Mouse (Mus musculus) G1E-ER4 (cell line): Measurements from ENCODE around the gene Plce1. TPM values are rescaled to one million over a fixed set of nuclear protein-coding genes. Genes with fewer than 3 reads are reported as not detected.

Experiments used
- GATA1 ChIP-seq: IDR thresholded peaks from one replicate; pipeline ENCODE4 v1.8.0; 2012; ENCODE audit warnings: low read length, inconsistent platforms
- polyA plus RNA-seq: library from polyadenylated mRNA; stranded (reverse); fragments of >175 nt; gene quantifications from 2 replicates; pipeline ENCODE4 v1.2.3, GENCODE M21; 2012

Gene Plce1
- polyA plus RNA-seq, 1 experiment: not detected

- TF ChIP-seq GATA1: no peak
These were observed 297.9 kb downstream of the Plce1 start for GRCm38 (mm10) chr19:38778805-38779204.

- no peak for TF ChIP-seq GATA1
These were observed 302.6 kb downstream of the Plce1 start for GRCm38 (mm10) chr19:38783542-38783941.

- TF ChIP-seq GATA1: no peak
These were observed 306.8 kb downstream of the Plce1 start for GRCm38 (mm10) chr19:38787756-38788155.

GRCm38 (mm10) chr19:38793563-38794045 is 312.7 kb downstream of the Plce1 start:
- no peak for TF ChIP-seq GATA1

GRCm38 (mm10) chr19:38796546-38796945 is 315.6 kb downstream of the Plce1 start:
- TF ChIP-seq GATA1: no peak

- no peak for TF ChIP-seq GATA1
These were observed 317.4 kb downstream of the Plce1 start for GRCm38 (mm10) chr19:38798291-38798690.

- TF ChIP-seq GATA1: no peak
These were observed 317.9 kb downstream of the Plce1 start for GRCm38 (mm10) chr19:38798801-38799200.

- TF ChIP-seq GATA1: no peak
These were observed 337.3 kb downstream of the Plce1 start for GRCm38 (mm10) chr19:38818191-38818590.

GRCm38 (mm10) chr19:38818766-38819426 is 338.0 kb downstream of the Plce1 start, which contains the start of gene Noc3l:
Gene Noc3l, minus strand, starts transcription at chr19:38819237.
- no peak for TF ChIP-seq GATA1

- TF ChIP-seq GATA1: no peak
These were observed 338.5 kb downstream of the Plce1 start for GRCm38 (mm10) chr19:38819427-38819802.

- TF ChIP-seq GATA1: peak; percentile 36
These were observed 339.4 kb downstream of the Plce1 start for GRCm38 (mm10) chr19:38820186-38820804.

- TF ChIP-seq GATA1: no peak
These were observed 352.3 kb downstream of the Plce1 start for GRCm38 (mm10) chr19:38833224-38833623.

Other genes with a start within 250 kb of the Plce1 start
- gene Lgi1, start 216.6 kb upstream of the Plce1 start, polyA plus RNA-seq: not detected in 2 replicates
- gene Slc35g1, start 85.1 kb upstream of the Plce1 start, polyA plus RNA-seq: 10.8 and 16.8 TPM in 2 replicates